Mouse (Mus musculus): ENCODE results near the gene Nus1. TPM values are rescaled to one million over a fixed set of nuclear protein-coding genes. Genes with fewer than 3 reads are reported as not detected.

Nus1 gene
- polyA plus RNA-seq, 1 experiment, result 19.6 TPM

- no peak for DNase-seq (ENCODE audit: low spot score)
Measured at GRCm38 (mm10) chr10:52417998-52418860, 882 bp downstream of the Nus1 start.

DNA sequence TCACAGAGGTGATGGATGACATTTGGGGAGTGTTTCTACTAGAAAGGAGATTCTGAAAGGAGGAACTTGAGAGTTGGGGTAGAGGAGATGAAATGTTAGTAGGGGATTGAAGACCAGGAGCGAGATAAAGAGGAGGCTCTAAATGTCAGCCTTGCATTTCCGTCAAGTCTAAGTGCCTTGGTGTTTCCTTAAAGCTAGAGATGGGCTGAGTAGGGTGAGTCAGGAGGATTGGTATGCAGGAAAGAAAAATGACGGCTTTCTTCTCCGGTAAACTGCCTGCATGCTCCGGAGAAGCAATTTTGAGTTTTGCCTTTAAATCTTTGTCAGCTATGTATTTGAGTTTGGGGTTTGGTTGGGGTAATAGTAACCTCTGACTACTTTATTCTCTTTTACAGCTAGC lies 1.6 kb downstream of the Nus1 start:
- DNase-seq (ENCODE audit: low spot score), result no peak

DNA sequence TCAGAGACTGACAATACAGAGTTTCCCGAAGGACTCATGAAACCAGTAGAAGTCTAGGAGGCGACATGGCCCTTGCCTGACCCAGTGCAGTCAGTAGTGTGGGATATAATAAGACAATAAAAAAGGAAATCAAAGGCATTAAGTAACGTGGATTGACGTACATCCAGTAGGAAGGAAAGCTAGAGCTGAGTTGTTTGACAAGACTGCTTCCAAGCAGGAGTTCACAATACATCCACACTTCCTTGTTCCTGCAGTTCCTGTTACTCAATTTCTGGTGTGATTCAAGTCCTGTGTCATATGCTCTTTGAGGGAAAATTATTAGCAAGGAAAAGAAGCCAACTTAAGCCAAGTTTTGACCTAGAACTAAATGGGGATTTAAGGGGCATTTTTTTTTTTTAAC lies 2.1 kb downstream of the Nus1 start:
- no peak for DNase-seq (ENCODE audit: low spot score)

- no peak for DNase-seq (ENCODE audit: low spot score)
Measured at GRCm38 (mm10) chr10:52420526-52420925, 3.2 kb downstream of the Nus1 start.

DNA sequence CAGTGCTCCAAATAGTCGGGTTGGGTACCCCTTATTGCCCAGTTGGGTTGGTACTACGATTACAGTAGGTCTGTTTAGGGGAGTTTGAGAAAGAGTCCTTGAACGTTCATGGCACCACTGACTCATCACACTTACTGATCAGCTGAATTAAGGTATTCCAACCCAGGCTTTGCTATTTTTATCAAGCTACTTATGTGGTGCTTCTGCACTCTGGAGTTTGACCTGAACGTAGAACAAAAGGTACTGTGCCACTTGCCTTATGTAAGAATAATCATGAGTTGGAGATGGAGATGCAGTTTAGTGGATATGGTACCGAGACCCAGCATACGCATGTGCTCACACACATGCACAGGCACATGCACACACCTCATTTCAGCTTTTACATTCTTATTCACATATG lies 4.4 kb downstream of the Nus1 start:
- DNase-seq (ENCODE audit: low spot score), result no peak

DNA sequence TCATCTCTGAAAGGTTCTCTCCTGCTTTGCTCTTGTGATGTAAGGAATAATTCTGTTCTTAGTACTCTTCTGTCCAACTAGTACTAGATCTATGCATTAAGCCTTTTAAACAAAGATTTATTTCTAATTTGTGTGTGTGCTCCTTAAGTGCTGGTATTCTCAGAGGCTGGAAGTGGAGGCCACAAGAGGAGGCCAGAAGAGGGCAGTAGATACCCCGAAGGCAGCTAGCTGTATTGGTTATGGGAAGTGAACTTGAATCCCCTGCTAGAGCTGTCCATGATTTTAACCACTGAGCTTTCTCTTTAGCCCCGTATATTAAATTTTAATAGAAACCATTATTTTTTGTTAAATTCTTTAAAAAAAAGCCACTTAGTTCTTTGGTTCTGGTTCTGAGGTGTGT lies 5.8 kb downstream of the Nus1 start:
- DNase-seq (ENCODE audit: low spot score), result no peak

GRCm38 (mm10) chr10:52426314-52426980 lies 9.1 kb downstream of the Nus1 start:
- no peak for DNase-seq (ENCODE audit: low spot score)

DNA sequence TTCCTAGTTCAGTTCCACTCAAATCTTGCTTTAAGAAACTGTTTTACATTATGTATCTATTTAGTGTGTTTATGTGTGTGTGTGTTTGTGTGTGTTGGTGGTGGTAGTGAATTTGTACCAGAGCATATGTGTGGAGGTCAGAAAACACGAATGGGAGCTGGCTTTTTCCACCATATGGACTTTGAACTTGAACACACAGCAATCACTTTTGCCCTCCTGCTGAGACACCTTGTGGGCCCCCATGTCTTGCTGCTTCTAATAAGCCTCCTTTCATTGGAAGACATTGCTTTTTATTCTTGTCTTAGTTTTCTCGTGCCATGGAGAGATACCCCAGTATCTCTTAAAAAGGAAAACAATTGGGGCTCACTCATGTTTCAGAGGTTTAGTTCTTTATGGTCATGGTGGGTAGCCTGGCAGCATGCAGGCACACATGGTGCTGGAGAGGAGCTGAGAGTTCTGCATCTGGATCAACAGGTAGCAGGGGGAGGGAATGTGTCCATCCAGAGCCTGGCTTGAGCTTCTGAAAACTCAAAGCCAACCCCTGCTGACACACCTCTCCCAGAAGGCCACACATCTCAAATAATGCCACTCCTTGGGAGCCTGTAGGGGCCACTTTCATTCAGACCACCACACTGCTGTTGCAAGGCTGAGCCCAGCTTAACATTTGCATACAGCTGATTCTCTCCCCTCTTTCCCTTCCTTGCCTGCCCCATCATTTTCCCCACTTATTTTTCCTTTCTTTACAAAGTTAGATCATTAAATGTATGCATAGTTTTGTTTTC lies 10.5 kb downstream of the Nus1 start:
- no peak for DNase-seq (ENCODE audit: low spot score)

- DNase-seq (ENCODE audit: low spot score), result no peak
Measured at GRCm38 (mm10) chr10:52430953-52431352, 13.6 kb downstream of the Nus1 start.

DNA sequence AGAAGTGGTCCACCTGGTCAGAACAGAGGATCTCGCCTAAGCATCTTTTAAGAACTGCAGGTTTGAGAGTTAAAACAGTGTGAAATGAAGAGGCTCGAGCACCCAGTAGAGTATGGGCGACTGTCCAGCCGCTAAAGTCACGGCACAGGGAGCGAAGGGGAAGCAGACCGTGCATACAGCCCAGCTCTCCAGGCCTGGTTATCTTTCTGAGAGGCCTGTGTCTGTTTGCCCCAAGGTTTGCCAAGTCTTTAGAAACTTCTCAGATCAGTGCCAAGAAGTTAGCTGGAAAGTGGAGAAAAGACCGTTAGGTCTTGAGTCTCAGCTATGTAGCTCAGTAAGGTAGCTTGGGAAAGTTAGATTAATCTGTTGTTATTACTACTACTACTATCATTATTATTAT lies 17.5 kb downstream of the Nus1 start:
- DNase-seq (ENCODE audit: low spot score), result no peak

GRCm38 (mm10) chr10:52460614-52461013 lies 43.3 kb downstream of the Nus1 start:
- no peak for DNase-seq (ENCODE audit: low spot score)

GRCm38 (mm10) chr10:52463941-52464739 lies 46.8 kb downstream of the Nus1 start:
- DNase-seq (ENCODE audit: low spot score), result no peak

GRCm38 (mm10) chr10:52471520-52471919 lies 54.2 kb downstream of the Nus1 start:
- DNase-seq (ENCODE audit: low spot score), result no peak

Other genes starting within 250 kb of the Nus1 start
- gene Ros1, start 222.3 kb upstream of the Nus1 start, polyA plus RNA-seq (2012; rRNA removed), result not detected in 2 replicates
- 5.3 and 5.4 TPM in 2 replicates for gene Dcbld1, start 183.9 kb upstream of the Nus1 start, polyA plus RNA-seq (2012; rRNA removed)
- not detected in 2 replicates for gene Gm26741, start 58.8 kb upstream of the Nus1 start, polyA plus RNA-seq (2012; rRNA removed)
- 14.2 and 18.7 TPM in 2 replicates for gene Gopc, start 35.4 kb upstream of the Nus1 start, polyA plus RNA-seq (2012; rRNA removed)
- gene Nepn, start 28.6 kb upstream of the Nus1 start, polyA plus RNA-seq (2012; rRNA removed), result 0.11 and 0.13 TPM in 2 replicates

Data from urinary bladder, adult 2 months (tissue).